Mouse (Mus musculus): ENCODE results near the gene Sparcl1. TPM values are rescaled to one million over a fixed set of nuclear protein-coding genes. Genes with fewer than 3 reads are reported as not detected.

The Sparcl1 gene
- total RNA-seq, 1 experiment: 0.13 TPM

GRCm38 (mm10) chr5:104072272-104072886 lies 41.2 kb downstream of the Sparcl1 start:
- H3K36me3 ChIP-seq (ENCODE audit: control insufficient read depth, insufficient read depth, low read length, poor library complexity, severe bottlenecking): no peaks in the 10 kb centered on the region
- 0 out of 2 replicates have a peak, but pooled peaks have one; percentile 40 for TF ChIP-seq MAFK (IDR thresholded peaks at IDR 0.05; ENCODE audit: insufficient read depth, low read depth, low read length)
- TF ChIP-seq HCFC1 (IDR thresholded peaks at IDR 0.05; ENCODE audit: borderline replicate concordance, insufficient read depth, low read length): no peak
- no peak for TF ChIP-seq ZNF384 (IDR thresholded peaks at IDR 0.05; ENCODE audit: low read depth, low read length)
- no peak for TF ChIP-seq CHD2 (IDR thresholded peaks at IDR 0.05; ENCODE audit: low read depth, low read length)
- no peak overlapping the region for H3K9ac ChIP-seq (ENCODE audit: insufficient read depth, low read depth, low read length, poor library complexity, severe bottlenecking)
- no peak overlapping the region for H3K4me3 ChIP-seq (ENCODE audit: insufficient read depth in 1 of 2, low read depth in 1 of 2, low read length in 2 of 2, poor library complexity in 1 of 2, severe bottlenecking in 1 of 2)
- H3K27ac ChIP-seq (ENCODE audit: insufficient read depth, low read depth, low read length, poor library complexity, severe bottlenecking): no peak overlapping the region
- peaks cover 0 to 3% of the 10 kb centered on the region in 2 experiments; a peak in 2 of 4 replicates for H3K4me1 ChIP-seq (ENCODE audit: control insufficient read depth in 2 of 2, insufficient read depth in 2 of 2, low read length in 2 of 2, poor library complexity in 1 of 2)
- DNase-seq (ENCODE audit: low read depth, low spot score): no peak
- H3K9me3 ChIP-seq (ENCODE audit: control insufficient read depth, insufficient read depth, low read depth, low read length): no peaks in the 10 kb centered on the region
- in situ Hi-C loops (cut with MboI; ENCODE audit: low sequenced_read_pairs in 2 of 2, unreplicated experiment in 2 of 2): no loop called here

DNA sequence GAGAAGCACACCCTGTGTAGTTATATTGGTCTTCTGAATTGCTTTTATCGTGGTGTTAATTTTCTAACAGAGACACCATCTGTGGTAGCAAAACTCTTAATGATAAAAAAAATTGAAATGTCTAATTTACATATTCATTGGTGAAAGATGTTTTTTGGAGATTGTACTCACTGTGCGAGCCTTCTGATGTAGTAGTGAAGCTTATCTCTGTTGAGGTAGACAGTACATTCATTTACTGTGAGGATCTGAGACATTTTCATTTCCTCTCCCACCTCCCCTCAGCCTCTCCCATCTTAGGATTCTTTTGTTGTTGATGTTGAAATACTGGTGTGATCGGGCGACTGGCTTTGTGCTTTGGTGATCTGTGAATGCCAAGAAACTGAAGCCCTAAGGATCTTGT lies 42.5 kb downstream of the Sparcl1 start:
- in situ Hi-C loops (cut with MboI; ENCODE audit: low sequenced_read_pairs in 2 of 2, unreplicated experiment in 2 of 2): no loop called here

DNA sequence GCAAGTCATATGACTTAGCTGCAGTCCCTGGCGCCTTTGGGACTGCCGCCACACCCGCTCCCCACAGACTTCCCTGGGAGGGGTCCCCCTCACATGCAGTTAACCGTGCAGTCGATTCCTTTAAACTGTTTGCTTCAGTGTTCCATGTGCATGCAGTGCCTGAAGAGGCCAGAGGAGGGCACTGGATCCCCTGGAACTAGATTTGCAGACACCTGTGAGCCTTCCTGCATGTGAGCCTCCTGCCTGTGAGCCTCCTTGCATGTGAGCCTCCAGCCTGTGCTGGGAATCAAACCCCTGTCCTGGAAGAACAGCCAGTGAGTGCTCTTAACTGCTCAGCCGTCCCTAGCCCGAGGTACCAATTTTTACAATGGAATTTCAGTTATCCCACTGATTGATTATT lies 44.8 kb downstream of the Sparcl1 start:
- Histone ChIP-seq H3K9ac (ENCODE audit: insufficient read depth, low read depth, low read length, poor library complexity, severe bottlenecking) (no peak overlapping the region), H3K36me3 (ENCODE audit: control insufficient read depth, insufficient read depth, low read length, poor library complexity, severe bottlenecking) (peaks cover 8% of the 10 kb centered on the region), H3K27ac (ENCODE audit: insufficient read depth, low read depth, low read length, poor library complexity, severe bottlenecking) (no peak overlapping the region), H3K4me1 (ENCODE audit: control insufficient read depth in 2 of 2, insufficient read depth in 2 of 2, low read length in 2 of 2, poor library complexity in 1 of 2) (peaks cover 0 to 3% of the 10 kb centered on the region in 2 experiments; a peak in 2 of 4 replicates), H3K9me3 (ENCODE audit: control insufficient read depth, insufficient read depth, low read depth, low read length) (no peaks in the 10 kb centered on the region), H3K4me3 (ENCODE audit: insufficient read depth in 1 of 2, low read depth in 1 of 2, low read length in 2 of 2, poor library complexity in 1 of 2, severe bottlenecking in 1 of 2) (no peak overlapping the region)
- DNase-seq (ENCODE audit: low read depth, low spot score): no peak
- in situ Hi-C loops (cut with MboI; ENCODE audit: low sequenced_read_pairs in 2 of 2, unreplicated experiment in 2 of 2): no loop called here
- TF ChIP-seq HCFC1 (IDR thresholded peaks at IDR 0.05; ENCODE audit: borderline replicate concordance, insufficient read depth, low read length) (no peak), MAFK (IDR thresholded peaks at IDR 0.05; ENCODE audit: insufficient read depth, low read depth, low read length) (no peak), ZC3H11A (IDR thresholded peaks at IDR 0.05; ENCODE audit: borderline replicate concordance, low read depth, low read length) (no peak)

More for the DNA sequence above, 42.5 kb downstream of the Sparcl1 start:
- Histone ChIP-seq H3K36me3 (ENCODE audit: control insufficient read depth, insufficient read depth, low read length, poor library complexity, severe bottlenecking) (no peaks in the 10 kb centered on the region), H3K9ac (ENCODE audit: insufficient read depth, low read depth, low read length, poor library complexity, severe bottlenecking) (no peak overlapping the region), H3K4me3 (ENCODE audit: insufficient read depth in 1 of 2, low read depth in 1 of 2, low read length in 2 of 2, poor library complexity in 1 of 2, severe bottlenecking in 1 of 2) (no peak overlapping the region), H3K4me1 (ENCODE audit: control insufficient read depth in 2 of 2, insufficient read depth in 2 of 2, low read length in 2 of 2, poor library complexity in 1 of 2) (peaks cover 0 to 3% of the 10 kb centered on the region in 2 experiments; a peak in 2 of 4 replicates), H3K27ac (ENCODE audit: insufficient read depth, low read depth, low read length, poor library complexity, severe bottlenecking) (no peak overlapping the region), H3K9me3 (ENCODE audit: control insufficient read depth, insufficient read depth, low read depth, low read length) (no peaks in the 10 kb centered on the region)
- no peak for TF ChIP-seq MAFK (IDR thresholded peaks at IDR 0.05; ENCODE audit: insufficient read depth, low read depth, low read length)
- no peak for TF ChIP-seq ZC3H11A (IDR thresholded peaks at IDR 0.05; ENCODE audit: borderline replicate concordance, low read depth, low read length)
- TF ChIP-seq ZNF384 (IDR thresholded peaks at IDR 0.05; ENCODE audit: low read depth, low read length): no peak
- no peak for TF ChIP-seq HCFC1 (IDR thresholded peaks at IDR 0.05; ENCODE audit: borderline replicate concordance, insufficient read depth, low read length)
- no peak for TF ChIP-seq CHD2 (IDR thresholded peaks at IDR 0.05; ENCODE audit: low read depth, low read length)
- DNase-seq (ENCODE audit: low read depth, low spot score): no peak

GRCm38 (mm10) chr5:104062773-104063551 lies 50.6 kb downstream of the Sparcl1 start:
- H3K9me3 ChIP-seq (ENCODE audit: control insufficient read depth, insufficient read depth, low read depth, low read length): peaks cover 4% of the 10 kb centered on the region; the same call in 1 of the 2 replicates
- TF ChIP-seq ZNF384 (IDR thresholded peaks at IDR 0.05; ENCODE audit: low read depth, low read length) (no peak), HCFC1 (IDR thresholded peaks at IDR 0.05; ENCODE audit: borderline replicate concordance, insufficient read depth, low read length) (no peak), ZC3H11A (IDR thresholded peaks at IDR 0.05; ENCODE audit: borderline replicate concordance, low read depth, low read length) (no peak), CHD2 (IDR thresholded peaks at IDR 0.05; ENCODE audit: low read depth, low read length) (no peak), MAFK (IDR thresholded peaks at IDR 0.05; ENCODE audit: insufficient read depth, low read depth, low read length) (no peak)
- peaks cover 47% of the 10 kb centered on the region for H3K36me3 ChIP-seq (ENCODE audit: control insufficient read depth, insufficient read depth, low read length, poor library complexity, severe bottlenecking)
- no peaks in the 10 kb centered on the region for H3K4me1 ChIP-seq (ENCODE audit: control insufficient read depth in 2 of 2, insufficient read depth in 2 of 2, low read length in 2 of 2, poor library complexity in 1 of 2)
- no peak overlapping the region for H3K27ac ChIP-seq (ENCODE audit: insufficient read depth, low read depth, low read length, poor library complexity, severe bottlenecking)
- in situ Hi-C loops (cut with MboI; ENCODE audit: low sequenced_read_pairs in 2 of 2, unreplicated experiment in 2 of 2): no loop called here
- no peak overlapping the region for H3K9ac ChIP-seq (ENCODE audit: insufficient read depth, low read depth, low read length, poor library complexity, severe bottlenecking)
- H3K4me3 ChIP-seq (ENCODE audit: insufficient read depth in 1 of 2, low read depth in 1 of 2, low read length in 2 of 2, poor library complexity in 1 of 2, severe bottlenecking in 1 of 2): no peak overlapping the region
- no peak for DNase-seq (ENCODE audit: low read depth, low spot score)
